Mouse (Mus musculus): ENCODE measurements at regions not wholly inside any gene's neighbourhood (a gene's known extent, or its start where the extent isn't known, plus 50 kb on each side); places are given as distances from the start of the nearest gene placed in this dataset.
A peak's percentile ranks its signal among the peaks of the same experiment; 100 is the strongest.

DNA sequence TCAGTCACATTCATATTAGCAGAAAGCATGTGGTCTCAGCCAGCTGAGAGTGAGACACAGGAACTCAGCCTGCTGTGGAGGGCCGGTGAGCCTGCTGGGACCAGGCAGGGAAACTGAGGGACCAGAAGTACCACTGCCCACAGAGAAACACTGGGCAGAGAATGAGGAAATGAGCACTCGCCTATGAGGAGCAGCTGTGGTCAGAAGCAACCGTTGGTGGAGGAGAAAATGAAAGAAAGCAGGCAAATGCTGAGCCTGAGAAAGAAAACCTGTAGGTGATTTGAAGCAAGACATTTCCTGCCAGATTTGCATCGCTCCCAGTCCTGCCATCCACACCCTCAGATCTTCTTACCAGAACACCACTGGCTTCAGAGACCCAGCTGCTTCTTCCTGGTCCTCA, 187.0 kb upstream of the Sesn3 start:
- peak overlapping the region; percentile 39; the same call in 1 of the 2 replicates for H3K27ac ChIP-seq (ENCODE audit: low read depth)

GRCm38 (mm10) chr9:14089791-14090256, 185.0 kb upstream of the Sesn3 start:
- Histone ChIP-seq H3K4me1 (ENCODE audit: insufficient read depth) (peaks cover 6% of the 10 kb centered on the region; the same call in 1 of the 2 replicates), H3K9me3 (ENCODE audit: low read length) (no peaks in the 10 kb centered on the region), H3K27ac (ENCODE audit: low read depth) (no peak overlapping the region), H3K9ac (replicated peaks) (no peak overlapping the region), H3K27me3 (ENCODE audit: insufficient read depth, low read length) (no peaks in the 10 kb centered on the region), H3K4me2 (ENCODE audit: low read depth, low read length) (no peak overlapping the region), H3K4me3 (ENCODE audit: low read depth, low read length) (no peak overlapping the region), H3K36me3 (replicated peaks; ENCODE audit: insufficient read depth, low read length) (no peaks in the 10 kb centered on the region)
- ATAC-seq (no peak), DNase-seq (no peak)
- TF ChIP-seq EP300 (IDR thresholded peaks at IDR 0.05; ENCODE audit: low read depth) (no peak), CTCF (IDR thresholded peaks at IDR 0.05; ENCODE audit: low read depth) (no peak)
- 69% methylated on average over 8 of the region's 8 CpGs for WGBS (ENCODE audit: insufficient replicate concordance)

More for the DNA sequence above, 187.0 kb upstream of the Sesn3 start:
- Histone ChIP-seq H3K9me3 (ENCODE audit: low read length) (no peaks in the 10 kb centered on the region), H3K36me3 (replicated peaks; ENCODE audit: insufficient read depth, low read length) (no peaks in the 10 kb centered on the region), H3K27me3 (ENCODE audit: insufficient read depth, low read length) (no peaks in the 10 kb centered on the region), H3K9ac (replicated peaks) (no peak overlapping the region), H3K4me1 (ENCODE audit: insufficient read depth) (peaks cover 6% of the 10 kb centered on the region; the same call in 1 of the 2 replicates), H3K4me3 (ENCODE audit: low read depth, low read length) (no peak overlapping the region), H3K4me2 (ENCODE audit: low read depth, low read length) (no peak overlapping the region)
- 40% methylated on average over 4 of the region's 4 CpGs for WGBS (ENCODE audit: insufficient replicate concordance)
- DNase-seq (no peak), ATAC-seq (peak; percentile 41; the same call in 1 of the 2 replicates)
- TF ChIP-seq EP300 (IDR thresholded peaks at IDR 0.05; ENCODE audit: low read depth) = no peak
- TF ChIP-seq CTCF (IDR thresholded peaks at IDR 0.05; ENCODE audit: low read depth) = no peak

DNA sequence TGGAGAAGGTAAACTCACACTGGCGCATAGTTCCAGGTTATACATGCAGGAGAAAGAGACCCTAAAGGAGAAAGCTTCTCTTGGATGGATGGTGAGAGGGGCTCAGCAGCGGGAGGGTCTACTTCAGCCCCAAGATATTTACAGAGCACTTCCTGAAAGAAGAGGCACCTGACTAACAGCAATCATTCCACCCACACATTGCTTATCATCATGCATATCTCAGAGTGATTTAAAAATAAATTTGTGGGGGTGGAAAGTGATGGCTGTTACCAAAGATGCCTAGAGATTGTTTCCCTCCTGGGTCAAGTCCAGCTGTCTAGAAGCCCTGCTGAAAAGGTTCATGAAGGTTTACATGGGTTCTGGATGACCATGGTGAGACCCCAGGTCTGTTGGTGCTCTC, 184.4 kb upstream of the Sesn3 start:
- WGBS (ENCODE audit: insufficient replicate concordance) = 76% methylated on average over 2 of the region's 2 CpGs
- H3K4me1 ChIP-seq (ENCODE audit: insufficient read depth) = peaks cover 6% of the 10 kb centered on the region; the same call in 1 of the 2 replicates
- H3K27me3 ChIP-seq (ENCODE audit: insufficient read depth, low read length) = no peaks in the 10 kb centered on the region
- H3K4me2 ChIP-seq (ENCODE audit: low read depth, low read length) = no peak overlapping the region
- no peak overlapping the region for H3K4me3 ChIP-seq (ENCODE audit: low read depth, low read length)
- ATAC-seq = no peak
- no peaks in the 10 kb centered on the region for H3K36me3 ChIP-seq (replicated peaks; ENCODE audit: insufficient read depth, low read length)
- no peaks in the 10 kb centered on the region for H3K9me3 ChIP-seq (ENCODE audit: low read length)
- H3K27ac ChIP-seq (ENCODE audit: low read depth) = no peak overlapping the region
- no peak for DNase-seq
- TF ChIP-seq CTCF (IDR thresholded peaks at IDR 0.05; ENCODE audit: low read depth) (no peak), EP300 (IDR thresholded peaks at IDR 0.05; ENCODE audit: low read depth) (no peak)
- no peak overlapping the region for H3K9ac ChIP-seq (replicated peaks)

DNA sequence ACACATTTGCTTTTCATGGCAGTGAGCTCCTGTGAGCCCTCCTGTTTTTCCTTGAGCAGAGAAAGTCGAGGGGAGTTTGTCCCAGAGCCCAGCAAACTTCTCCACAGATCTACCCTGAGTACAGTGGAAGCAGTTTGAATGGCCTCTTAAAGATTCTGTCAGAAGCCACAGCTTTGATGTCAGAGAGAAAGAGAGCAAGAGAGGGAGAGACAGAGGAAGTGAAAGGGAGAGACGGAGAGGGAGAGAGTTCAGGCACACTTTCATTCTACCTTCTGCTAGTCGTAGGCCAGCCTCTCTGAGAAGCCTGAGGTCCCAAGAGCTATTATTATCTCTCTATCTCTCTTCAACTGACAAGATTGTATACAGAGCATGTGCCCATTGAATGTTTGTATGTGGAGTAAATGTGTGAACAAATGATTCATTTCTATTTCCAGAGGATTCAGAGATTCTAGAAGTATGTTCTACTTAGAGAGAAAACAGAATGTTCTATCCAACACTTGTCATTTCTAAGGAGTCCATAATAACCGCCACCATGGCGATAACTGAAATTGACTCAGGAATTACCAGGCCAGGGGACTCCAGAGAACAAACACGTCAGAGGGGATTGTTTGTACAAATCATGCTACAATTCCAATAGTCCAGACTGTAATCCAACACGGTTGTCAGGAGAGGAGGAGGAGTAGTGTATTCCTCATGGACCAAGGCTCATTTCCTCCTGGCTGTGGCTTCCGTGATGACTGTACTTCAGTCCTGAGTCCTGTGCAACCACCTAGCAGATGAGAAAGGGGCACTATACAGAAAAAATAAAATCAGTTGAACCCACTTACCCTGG, 183.6 kb upstream of the Sesn3 start:
- peaks cover 6% of the 10 kb centered on the region; the same call in 1 of the 2 replicates for H3K4me1 ChIP-seq (ENCODE audit: insufficient read depth)
- no peaks in the 10 kb centered on the region for H3K36me3 ChIP-seq (replicated peaks; ENCODE audit: insufficient read depth, low read length)
- H3K27ac ChIP-seq (ENCODE audit: low read depth) = no peak overlapping the region
- H3K9me3 ChIP-seq (ENCODE audit: low read length) = no peaks in the 10 kb centered on the region
- H3K27me3 ChIP-seq (ENCODE audit: insufficient read depth, low read length) = no peaks in the 10 kb centered on the region
- 58% methylated on average over 8 of the region's 8 CpGs for WGBS (ENCODE audit: insufficient replicate concordance)
- no peak overlapping the region for H3K4me3 ChIP-seq (ENCODE audit: low read depth, low read length)
- ATAC-seq = no peak
- no peak for DNase-seq
- H3K9ac ChIP-seq (replicated peaks) = no peak overlapping the region
- H3K4me2 ChIP-seq (ENCODE audit: low read depth, low read length) = no peak overlapping the region
- no peak for TF ChIP-seq EP300 (IDR thresholded peaks at IDR 0.05; ENCODE audit: low read depth)
- no peak for TF ChIP-seq CTCF (IDR thresholded peaks at IDR 0.05; ENCODE audit: low read depth)

- no peak overlapping the region for H3K27ac ChIP-seq (ENCODE audit: low read depth)
- DNase-seq (no peak), ATAC-seq (no peak)
- H3K27me3 ChIP-seq (ENCODE audit: insufficient read depth, low read length) = no peaks in the 10 kb centered on the region
- H3K9ac ChIP-seq (replicated peaks) = no peak overlapping the region
- WGBS (ENCODE audit: insufficient replicate concordance) = 27% methylated on average over 2 of the region's 2 CpGs
- H3K4me2 ChIP-seq (ENCODE audit: low read depth, low read length) = no peak overlapping the region
- H3K9me3 ChIP-seq (ENCODE audit: low read length) = no peaks in the 10 kb centered on the region
- TF ChIP-seq CTCF (IDR thresholded peaks at IDR 0.05; ENCODE audit: low read depth) (no peak), EP300 (IDR thresholded peaks at IDR 0.05; ENCODE audit: low read depth) (no peak)
- no peak overlapping the region for H3K4me3 ChIP-seq (ENCODE audit: low read depth, low read length)
- H3K36me3 ChIP-seq (replicated peaks; ENCODE audit: insufficient read depth, low read length) = no peaks in the 10 kb centered on the region
- peaks cover 2% of the 10 kb centered on the region; the same call in 1 of the 2 replicates for H3K4me1 ChIP-seq (ENCODE audit: insufficient read depth)
Measured at GRCm38 (mm10) chr9:14092996-14093442, 181.8 kb upstream of the Sesn3 start.

- ATAC-seq (no peak), DNase-seq (no peak)
- H3K9me3 ChIP-seq (ENCODE audit: low read length) = no peaks in the 10 kb centered on the region
- H3K4me1 ChIP-seq (ENCODE audit: insufficient read depth) = no peaks in the 10 kb centered on the region
- H3K27me3 ChIP-seq (ENCODE audit: insufficient read depth, low read length) = no peaks in the 10 kb centered on the region
- WGBS (ENCODE audit: insufficient replicate concordance) = 38% methylated on average over 1 of the region's 1 CpGs
- no peak overlapping the region for H3K9ac ChIP-seq (replicated peaks)
- H3K27ac ChIP-seq (ENCODE audit: low read depth) = no peak overlapping the region
- H3K36me3 ChIP-seq (replicated peaks; ENCODE audit: insufficient read depth, low read length) = no peaks in the 10 kb centered on the region
- H3K4me3 ChIP-seq (ENCODE audit: low read depth, low read length) = no peak overlapping the region
- no peak overlapping the region for H3K4me2 ChIP-seq (ENCODE audit: low read depth, low read length)
- TF ChIP-seq EP300 (IDR thresholded peaks at IDR 0.05; ENCODE audit: low read depth) = no peak
- no peak for TF ChIP-seq CTCF (IDR thresholded peaks at IDR 0.05; ENCODE audit: low read depth)
Measured at GRCm38 (mm10) chr9:14103538-14103937, 171.3 kb upstream of the Sesn3 start.
